ENCODE assay signal across 1 mouse cellular context in the genomic region with DNA sequence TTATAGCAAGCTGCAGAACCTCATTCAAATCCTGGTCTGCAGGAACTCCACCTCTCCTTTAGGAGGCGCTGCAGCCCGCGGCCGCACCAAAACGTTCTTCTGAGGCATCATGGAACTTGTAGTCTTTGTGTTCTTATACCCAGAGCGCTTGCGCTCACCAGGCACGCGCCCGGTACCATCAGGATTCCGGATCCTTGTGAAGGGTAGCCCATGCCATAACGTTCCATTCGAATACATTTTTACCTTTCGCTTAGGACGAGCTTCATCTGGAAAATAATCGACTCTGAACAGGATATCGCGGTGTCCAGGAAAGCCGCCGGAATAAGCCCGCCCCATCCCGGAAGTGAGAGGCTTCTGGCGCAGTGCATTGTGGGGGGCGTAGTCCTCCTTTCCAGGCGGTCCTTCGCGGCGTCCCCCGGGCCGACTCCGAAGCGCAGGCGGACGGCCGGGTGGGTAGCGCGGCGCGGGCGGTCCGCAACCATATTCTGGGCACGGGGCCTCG.
A peak's percentile ranks its signal among the peaks of the same experiment; 100 is the strongest.
TF ChIP-seq lines count a peak whose summit lies in the region.

A gene (plus strand): TSS at position 418 of the 502 bp plus-strand sequence.

TF ChIP-seq in CH12.LX, 34 proteins besides CTCF, POLR2A, EP300 and RAD21 (continued from another document):
- peak; percentile 79 for TF ChIP-seq NRF1 (IDR thresholded peaks at IDR 0.05; ENCODE audit: low read depth, low read length)
- peak; percentile 49 for TF ChIP-seq SIN3A (IDR thresholded peaks at IDR 0.05; ENCODE audit: low read length)
- TF ChIP-seq CHD2 (IDR thresholded peaks at IDR 0.05; ENCODE audit: low read length): peak; percentile 97
- no peak for TF ChIP-seq SMC3 (IDR thresholded peaks at IDR 0.05; ENCODE audit: low read depth, low read length)
- no peak for TF ChIP-seq USF2 (conservative IDR thresholded peaks at IDR 0.05; ENCODE audit: low read depth, low read length)
- TF ChIP-seq ZMIZ1 (IDR thresholded peaks at IDR 0.05; ENCODE audit: low read depth, low read length): no peak
- TF ChIP-seq ZKSCAN1 (IDR thresholded peaks at IDR 0.05; ENCODE audit: borderline replicate concordance, low read depth, low read length): no peak
- TF ChIP-seq ELF1 (IDR thresholded peaks at IDR 0.05; ENCODE audit: low read depth, low read length): peak; percentile 94
- TF ChIP-seq JUN (IDR thresholded peaks at IDR 0.05; ENCODE audit: insufficient read depth, low read depth, low read length): no peak
- TF ChIP-seq TCF12 (IDR thresholded peaks at IDR 0.05; ENCODE audit: low read depth, low read length): 0 out of 2 replicates have a peak, but pooled peaks have one; percentile 35
- TF ChIP-seq MXI1 (IDR thresholded peaks at IDR 0.05; ENCODE audit: low read depth, low read length): no peak
- no peak for TF ChIP-seq ZNF384 (IDR thresholded peaks at IDR 0.05; ENCODE audit: low read depth, low read length)
- no peak for TF ChIP-seq BHLHE40 (IDR thresholded peaks at IDR 0.05; ENCODE audit: low read depth, low read length)
- no peak for TF ChIP-seq UBTF (IDR thresholded peaks at IDR 0.05; ENCODE audit: low read depth, low read length)
- peak; percentile 91 for TF ChIP-seq HCFC1 (IDR thresholded peaks at IDR 0.05; ENCODE audit: low read depth, low read length)
- TF ChIP-seq MAX (IDR thresholded peaks at IDR 0.05; ENCODE audit: low read length): peak; percentile 60
- TF ChIP-seq MAFK (IDR thresholded peaks at IDR 0.05; ENCODE audit: insufficient replicate concordance, low read length): no peak
- no peak for TF ChIP-seq MYC (IDR thresholded peaks at IDR 0.05; ENCODE audit: low read depth, low read length)
- TF ChIP-seq IRF4 (IDR thresholded peaks at IDR 0.05; ENCODE audit: low read depth, low read length): no peak
- 0 out of 2 replicates have a peak, but pooled peaks have one; percentile 43 for TF ChIP-seq MAZ (IDR thresholded peaks at IDR 0.05; ENCODE audit: low read depth, low read length)
- TF ChIP-seq PAX5 (IDR thresholded peaks at IDR 0.05; ENCODE audit: low read length): no peak
- TF ChIP-seq NELFE (IDR thresholded peaks at IDR 0.05; ENCODE audit: low read depth, low read length): peak; percentile 59
- peak; percentile 85; the same call in 1 of the 2 replicates for TF ChIP-seq GABPA (IDR thresholded peaks at IDR 0.05; ENCODE audit: insufficient replicate concordance, low read depth, low read length)
- no peak for TF ChIP-seq CHD1 (IDR thresholded peaks at IDR 0.05; ENCODE audit: low read depth, low read length)
- peak; percentile 94; the same call in 1 of the 2 replicates for TF ChIP-seq KAT2A (IDR thresholded peaks at IDR 0.05; ENCODE audit: insufficient replicate concordance, low read length)
- no peak for TF ChIP-seq RCOR1 (conservative IDR thresholded peaks at IDR 0.05; ENCODE audit: low read depth, low read length)
- TF ChIP-seq USF1 (IDR thresholded peaks at IDR 0.05; ENCODE audit: low read depth, low read length): no peak
- TF ChIP-seq JUND (conservative IDR thresholded peaks at IDR 0.05; ENCODE audit: low read depth, low read length): no peak
- TF ChIP-seq MEF2A (IDR thresholded peaks at IDR 0.05; ENCODE audit: borderline replicate concordance, low read depth, low read length): 0 out of 2 replicates have a peak, but pooled peaks have one; percentile 6
